ENCODE assay signal across 10 mouse cellular contexts in genomic region chr3:88762401-88762831, GRCm38 (mm10). TPM values are rescaled to one million over a fixed set of nuclear protein-coding genes. Genes with fewer than 3 reads are reported as not detected.
DNase-seq lines count a peak whose midpoint lies in the region; ATAC-seq lines count a peak whose summit lies in the region.
"Had no signal": no experiment of that assay in that cellular context is flagged by ENCODE, and none has a peak within 500 bp of the region (broad histone marks: within the 10 kb centered on the region; RNA-seq: fewer than 3 reads in every experiment).

No protein-coding gene starts in this region.

- H3K9me3 ChIP-seq in heart, embryonic 16.5 days (replicated peaks; ENCODE audit: control insufficient read depth, low read length), result no peaks in the 10 kb centered on the region
- no peaks in the 10 kb centered on the region for H3K9me3 ChIP-seq in forebrain, embryonic 14.5 days (replicated peaks; ENCODE audit: control insufficient read depth, low read length)
- H3K9me3 ChIP-seq: embryonic facial prominence, embryonic 15.5 days; heart, embryonic 15.5 days had no signal

- peak overlapping the region; percentile 33; the same call in 1 of the 2 replicates for H3K9ac ChIP-seq in heart, embryonic 16.5 days (ENCODE audit: low read length)
- peak overlapping the region; percentile 40; the same call in 1 of the 2 replicates for H3K9ac ChIP-seq in forebrain, embryonic 14.5 days (ENCODE audit: low read length)
- H3K9ac ChIP-seq: embryonic facial prominence, embryonic 15.5 days; heart, embryonic 15.5 days had no signal

- H3K4me3 ChIP-seq in heart, embryonic 16.5 days (ENCODE audit: low read length), result no peak overlapping the region
- H3K4me3 ChIP-seq in forebrain, embryonic 14.5 days (ENCODE audit: low read depth, low read length), result no peak overlapping the region
- H3K4me3 ChIP-seq: embryonic facial prominence, embryonic 15.5 days; heart, embryonic 15.5 days had no signal

- intact Hi-C loops in heart, postnatal 36 days (cut with DNase I), result no loop called here

- H3K4me1 ChIP-seq in heart, embryonic 16.5 days (ENCODE audit: control insufficient read depth, insufficient read depth, low read length), result peaks cover 15% of the 10 kb centered on the region
- H3K4me1 ChIP-seq in forebrain, embryonic 14.5 days (ENCODE audit: control insufficient read depth, insufficient read depth, low read length), result peaks cover 13% of the 10 kb centered on the region

- H3K27me3 ChIP-seq in heart, embryonic 16.5 days (ENCODE audit: control insufficient read depth, insufficient read depth, low read length), result no peaks in the 10 kb centered on the region
- H3K27me3 ChIP-seq in forebrain, embryonic 14.5 days (replicated peaks; ENCODE audit: control insufficient read depth, insufficient read depth, low read length), result no peaks in the 10 kb centered on the region
- H3K27me3 ChIP-seq: embryonic facial prominence, embryonic 15.5 days; heart, embryonic 15.5 days had no signal

- no peak for DNase-seq in heart, postnatal 36 days
- peak; percentile 6 for DNase-seq in thymus, postnatal 25 days
- DNase-seq in thymus, adult 18-20 months, result no peak
- peak; percentile 47 for DNase-seq in forebrain, embryonic 14.5 days (ENCODE audit: low spot score)
- DNase-seq in yolk sac, embryonic 10.5 days (ENCODE audit: low spot score), result peak; percentile 22
- DNase-seq in gastrocnemius, postnatal 10 days, result no peak
- DNase-seq in spleen, postnatal 4 days (ENCODE audit: low spot score in 2 of 2), result no peak

- no peak; the same call in 1 of the 2 replicates for ATAC-seq in heart, embryonic 16.5 days (replicated peaks; ENCODE audit: extremely low read depth, insufficient read depth, low FRiP score)
- no peak for ATAC-seq in forebrain, embryonic 14.5 days

- H3K4me2 ChIP-seq in heart, embryonic 16.5 days (ENCODE audit: low read depth, low read length), result no peak overlapping the region
- H3K4me2 ChIP-seq in forebrain, embryonic 14.5 days (ENCODE audit: low read length), result peak overlapping the region; percentile 21
- H3K4me2 ChIP-seq: embryonic facial prominence, embryonic 15.5 days; heart, embryonic 15.5 days had no signal

- 30% methylated on average over 6 of the region's 6 CpGs for WGBS in heart, embryonic 16.5 days
- 22% methylated on average over 6 of the region's 6 CpGs for WGBS in forebrain, embryonic 14.5 days

- H3K27ac ChIP-seq in heart, embryonic 16.5 days (ENCODE audit: low read length), result no peak overlapping the region
- H3K27ac ChIP-seq in forebrain, embryonic 14.5 days (ENCODE audit: low read depth, low read length), result peak overlapping the region; percentile 58
- H3K27ac ChIP-seq: embryonic facial prominence, embryonic 15.5 days; heart, embryonic 15.5 days had no signal

- no peaks in the 10 kb centered on the region for H3K36me3 ChIP-seq in heart, embryonic 16.5 days (ENCODE audit: control insufficient read depth, insufficient read depth)
- peaks cover 58% of the 10 kb centered on the region for H3K36me3 ChIP-seq in forebrain, embryonic 14.5 days (ENCODE audit: control insufficient read depth, insufficient read depth, low read length)
- H3K36me3 ChIP-seq: heart, embryonic 15.5 days had no signal

RNA-seq across cellular contexts. Expression of gene Syt11, which starts 12.5 kb away (rescaled TPM):
- polyA plus RNA-seq in heart, embryonic 16.5 days (2015; fragmentation: Nextera tagmentation; extraction: Ambion mirVana), result 8.1 and 8.2 TPM in 2 replicates
- total RNA-seq in heart, postnatal 36 days (2021), result 1 to 10 TPM; 6.2 to 7.0 TPM
- 188 and 214 TPM in 2 replicates for polyA plus RNA-seq in forebrain, embryonic 14.5 days (2014; fragmentation: Nextera tagmentation; extraction: Ambion mirVana)
- 1 to 10 TPM; 4.6 to 5.4 TPM for total RNA-seq in gastrocnemius, postnatal 10 days (2021)

RNA-seq across cellular contexts. Expression of gene Rit1, which starts 45.8 kb away (rescaled TPM):
- 59.0 and 59.4 TPM in 2 replicates for polyA plus RNA-seq in heart, embryonic 16.5 days (2015; fragmentation: Nextera tagmentation; extraction: Ambion mirVana)
- total RNA-seq in heart, postnatal 36 days (2021), result 10 to 100 TPM; 91.0 to 99.6 TPM
- polyA plus RNA-seq in forebrain, embryonic 14.5 days (2014; fragmentation: Nextera tagmentation; extraction: Ambion mirVana), result 57.8 and 59.0 TPM in 2 replicates
- total RNA-seq in gastrocnemius, postnatal 10 days (2021), result 10 to 100 TPM; 21.9 to 23.6 TPM

Comparison
In these comparisons a context has a peak if more than half of its experiments do, and no peak if none do; other contexts are left out.
1. DNase-seq: peak in thymus, postnatal 25 days (single experiment), forebrain, embryonic 14.5 days (single experiment) and yolk sac, embryonic 10.5 days (single experiment); none in heart, postnatal 36 days (0 of 2), thymus, adult 18-20 months (0 of 2), gastrocnemius, postnatal 10 days (single experiment) and spleen, postnatal 4 days (0 of 2).